Mouse (Mus musculus) stomach, postnatal 0 days (tissue): ENCODE measurements around the gene Wdr70.
A peak's percentile ranks its signal among the peaks of the same experiment; 100 is the strongest.

ENCODE experiments used
- CTCF ChIP-seq: IDR thresholded peaks from 2 replicates; pipeline ENCODE4 v1.5.1; 2016; ENCODE audit warnings: antibody characterized with exemption, low read depth, mild to moderate bottlenecking, moderate library complexity
- EP300 ChIP-seq: optimal IDR thresholded peaks from 2 replicates; pipeline ENCODE3; 2016; ENCODE audit warnings: antibody characterized with exemption

DNA sequence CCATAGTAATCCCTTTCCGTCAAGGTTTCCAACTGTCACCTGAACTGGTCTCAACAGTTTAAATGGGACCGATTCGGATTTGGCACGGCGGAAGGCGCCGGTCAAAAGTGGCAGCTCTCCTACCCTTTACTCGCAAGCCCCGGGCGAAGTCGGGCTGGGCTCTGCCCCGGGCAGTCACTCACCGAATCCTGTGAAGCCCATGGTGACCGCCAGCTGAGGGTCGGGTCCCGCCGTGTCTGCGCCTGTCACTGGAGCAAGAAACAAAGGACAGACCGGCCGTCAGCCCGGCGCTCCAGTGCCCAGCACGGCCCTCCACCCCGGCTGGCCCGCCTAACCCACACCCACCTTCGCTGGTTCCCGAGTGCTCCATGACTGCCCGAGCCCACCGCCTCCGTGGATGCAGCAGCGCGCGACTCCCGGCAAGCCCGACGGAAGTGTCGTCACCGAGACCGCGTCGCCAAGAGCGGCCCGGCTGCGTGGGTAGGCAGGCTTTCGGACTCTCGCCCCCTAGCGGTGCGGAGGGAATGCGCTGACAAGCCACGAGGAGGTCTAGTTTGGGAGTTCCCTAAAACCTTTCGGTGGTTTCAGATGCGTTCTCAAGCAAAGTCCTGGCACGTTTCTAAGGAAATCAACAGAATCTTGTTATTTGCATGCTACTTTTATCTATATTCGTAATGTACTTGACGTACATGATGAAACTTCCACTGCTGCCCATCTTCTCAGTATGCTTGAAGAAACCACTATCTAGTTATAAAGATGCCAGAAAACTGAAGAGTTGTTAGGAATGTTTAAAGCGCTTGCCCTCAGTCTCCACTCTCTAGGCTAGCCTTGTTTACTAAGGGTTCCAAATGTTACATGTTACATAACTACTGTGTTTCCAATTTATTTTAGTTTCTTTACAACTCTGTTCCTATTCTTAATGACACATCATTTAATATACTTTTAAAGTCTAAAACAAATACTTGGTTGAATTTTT lies at the start of gene Wdr70:
- TF ChIP-seq CTCF: peak; percentile 99
- peak; percentile 43 for TF ChIP-seq EP300
